Comparison of ENCODE assay signal across 28 mouse cellular contexts in the genomic region with DNA sequence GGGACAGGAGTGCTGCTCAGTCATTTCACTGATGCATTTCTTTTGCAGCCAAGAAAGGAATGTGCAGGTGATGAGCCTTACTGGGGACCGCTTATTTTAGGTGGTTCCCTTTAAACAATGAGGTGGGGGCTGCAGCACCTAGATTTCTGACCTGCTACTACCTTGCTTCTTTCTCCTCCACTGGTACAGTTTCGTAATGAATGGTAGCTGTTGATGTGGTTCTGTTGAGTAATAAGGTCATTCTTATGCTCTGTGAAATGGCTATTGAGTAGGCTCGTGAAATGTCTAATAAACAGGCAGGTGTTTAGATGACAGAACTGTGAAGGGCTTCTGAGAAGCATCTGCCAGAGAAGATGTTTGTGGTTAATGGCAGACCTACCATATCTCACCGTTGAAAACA. TPM values are rescaled to one million over a fixed set of nuclear protein-coding genes. Genes with fewer than 3 reads are reported as not detected.
DNase-seq lines count a peak whose midpoint lies in the region; ATAC-seq and TF ChIP-seq lines count a peak whose summit lies in the region.
"Had no signal": no experiment of that assay in that cellular context is flagged by ENCODE, and none has a peak within 500 bp of the region (broad histone marks: within the 10 kb centered on the region; RNA-seq: fewer than 3 reads in every experiment).

No protein-coding gene starts in this region.

- no peaks in the 10 kb centered on the region for H3K27me3 ChIP-seq in cerebellum, adult 2 months (ENCODE audit: control insufficient read depth, insufficient read depth, low read length)
- H3K27me3 ChIP-seq in forebrain, embryonic 11.5 days (ENCODE audit: control insufficient read depth, insufficient read depth, low read length), result peaks cover 9% of the 10 kb centered on the region
- H3K27me3 ChIP-seq: kidney, embryonic 15.5 days; liver, embryonic 13.5 days; Patski had no signal

- no peak for TF ChIP-seq POLR2A in bone marrow, adult 2 months (IDR thresholded peaks at IDR 0.05; ENCODE audit: borderline replicate concordance, control insufficient read depth, low read depth, low read length)
- TF ChIP-seq POLR2A in cerebellum, adult 2 months (IDR thresholded peaks at IDR 0.05; ENCODE audit: borderline replicate concordance, insufficient read depth, low read length), result no peak

- DNase-seq in thymus, postnatal 0 days (ENCODE audit: low spot score), result peak; percentile 19
- no peak for DNase-seq in thymus, adult 18-20 months
- no peak for DNase-seq in ovary, adult 18-20 months (ENCODE audit: low spot score)
- DNase-seq in cerebellum, adult 2 months, result no peak
- DNase-seq in forebrain, embryonic 11.5 days (ENCODE audit: low spot score), result no peak
- DNase-seq in frontal cortex, adult 2 months (ENCODE audit: extremely low spot score in 1 of 2, low spot score in 1 of 2), result no peak
- DNase-seq: adrenal gland, postnatal 14 days; cerebellum, adult 8-10 months; cerebellum, postnatal 25 days; heart, postnatal 14 days; kidney, adult 11 months; kidney, postnatal 36 days; left cerebral cortex, postnatal 4 days; liver, embryonic 13.5 days; lung, adult 18-20 months; lung, postnatal 4 days; midbrain, embryonic 14.5 days; right cerebral cortex, postnatal 25 days; thymus, postnatal 25 days had no signal

- peak overlapping the region; percentile 0 for H3K4me3 ChIP-seq in bone marrow, adult 2 months (replicated peaks; ENCODE audit: control insufficient read depth, low read depth, low read length)
- H3K4me3 ChIP-seq in cerebellum, adult 2 months (replicated peaks; ENCODE audit: insufficient read depth, low read depth, low read length), result no peak overlapping the region
- no peak overlapping the region for H3K4me3 ChIP-seq in forebrain, embryonic 11.5 days (ENCODE audit: low read depth, low read length)
- H3K4me3 ChIP-seq: forebrain, embryonic 15.5 days; hindbrain, embryonic 12.5 days; kidney, embryonic 15.5 days; layer of hippocampus, adult 2 months; liver, embryonic 13.5 days; neural tube, embryonic 15.5 days had no signal

- no peaks in the 10 kb centered on the region for H3K36me3 ChIP-seq in forebrain, embryonic 11.5 days (ENCODE audit: control insufficient read depth, insufficient read depth, low read length)
- H3K36me3 ChIP-seq: forebrain, embryonic 15.5 days; hindbrain, embryonic 12.5 days; kidney, embryonic 15.5 days; liver, embryonic 13.5 days; neural tube, embryonic 15.5 days had no signal

- H3K9me3 ChIP-seq in forebrain, embryonic 11.5 days (ENCODE audit: control insufficient read depth, low read length), result no peaks in the 10 kb centered on the region
- H3K9me3 ChIP-seq: forebrain, embryonic 15.5 days; hindbrain, embryonic 12.5 days; kidney, embryonic 15.5 days; liver, embryonic 13.5 days; neural tube, embryonic 15.5 days had no signal

- H3K4me2 ChIP-seq in forebrain, embryonic 11.5 days (ENCODE audit: low read depth, low read length, severe bottlenecking), result no peak overlapping the region
- H3K4me2 ChIP-seq: forebrain, embryonic 15.5 days; hindbrain, embryonic 12.5 days; kidney, embryonic 15.5 days; liver, embryonic 13.5 days; neural tube, embryonic 15.5 days had no signal

- peak overlapping the region; percentile 50; the same call in 1 of the 2 replicates for H3K27ac ChIP-seq in bone marrow, adult 2 months (ENCODE audit: control insufficient read depth, insufficient read depth, low read depth, low read length, poor library complexity)
- H3K27ac ChIP-seq in cerebellum, adult 2 months (ENCODE audit: insufficient read depth, low read length), result no peak overlapping the region
- H3K27ac ChIP-seq in forebrain, embryonic 11.5 days (ENCODE audit: low read depth, low read length), result no peak overlapping the region
- H3K27ac ChIP-seq: forebrain, embryonic 15.5 days; hindbrain, embryonic 12.5 days; kidney, embryonic 15.5 days; layer of hippocampus, adult 2 months; liver, embryonic 13.5 days; neural tube, embryonic 15.5 days had no signal

- no peak for TF ChIP-seq CTCF in bone marrow, adult 2 months (IDR thresholded peaks at IDR 0.05; ENCODE audit: control insufficient read depth, insufficient read depth, low read length)
- no peak for TF ChIP-seq CTCF in cerebellum, adult 2 months (IDR thresholded peaks at IDR 0.05; ENCODE audit: borderline replicate concordance, insufficient read depth, low read depth, low read length)

- no peak overlapping the region for H3K9ac ChIP-seq in forebrain, embryonic 11.5 days (ENCODE audit: low read length)
- H3K9ac ChIP-seq: forebrain, embryonic 15.5 days; hindbrain, embryonic 12.5 days; kidney, embryonic 15.5 days; liver, embryonic 13.5 days; neural tube, embryonic 15.5 days had no signal

- 30% methylated on average over 4 of the region's 4 CpGs for WGBS in bone marrow, adult 2 months
- 85% methylated on average over 4 of the region's 4 CpGs for WGBS in cerebellum, adult 2 months
- WGBS in forebrain, embryonic 11.5 days, result 83% methylated on average over 4 of the region's 4 CpGs

- ATAC-seq in inflammation-experienced regulatory T-cells, adult 6 months, result peak; percentile 69
- ATAC-seq in forebrain, embryonic 11.5 days (replicated peaks; ENCODE audit: low FRiP score), result no peak
- ATAC-seq: forebrain, embryonic 15.5 days; lung, postnatal 0 days; Patski had no signal

- H3K4me1 ChIP-seq in bone marrow, adult 2 months (ENCODE audit: control insufficient read depth, insufficient read depth, low read length), result peaks cover 8% of the 10 kb centered on the region
- H3K4me1 ChIP-seq in cerebellum, adult 2 months (ENCODE audit: control insufficient read depth, insufficient read depth, low read length), result no peaks in the 10 kb centered on the region
- H3K4me1 ChIP-seq in forebrain, embryonic 11.5 days (replicated peaks; ENCODE audit: control insufficient read depth, insufficient read depth, low read length), result no peaks in the 10 kb centered on the region
- H3K4me1 ChIP-seq: forebrain, embryonic 15.5 days; hindbrain, embryonic 12.5 days; liver, embryonic 13.5 days; neural tube, embryonic 15.5 days had no signal

RNA-seq across cellular contexts. Expression of a gene that starts 25.5 kb away (rescaled TPM):
- polyA plus RNA-seq in thymus, postnatal 0 days (2015; fragmentation: Nextera tagmentation; extraction: Ambion mirVana), result 324 and 355 TPM in 2 replicates
- polyA plus RNA-seq in bone marrow, adult 2 months (2011; ENCODE audit: insufficient read depth, insufficient read length, low replicate concordance, missing spikeins), result 23.5 and 34.5 TPM in 2 replicates
- 100 to 1,000 TPM; 831 to 847 (median 840) TPM for polyA plus RNA-seq in inflammation-experienced regulatory T-cells, adult 6 months (2017; shearing (Covaris generic))
- 5.8 and 6.8 TPM in 2 replicates for polyA plus RNA-seq in cerebellum, adult 2 months (2012; rRNA removed)
- 18.4 and 22.6 TPM in 2 replicates for polyA plus RNA-seq in forebrain, embryonic 11.5 days (2014; fragmentation: Nextera tagmentation; extraction: Ambion mirVana)
- polyA plus RNA-seq in frontal cortex, adult 2 months (2012; rRNA removed), result 7.9 and 11.0 TPM in 2 replicates
